Mouse (Mus musculus): ENCODE measurements around the gene Zdhhc9. TPM values are rescaled to one million over a fixed set of nuclear protein-coding genes. Genes with fewer than 3 reads are reported as not detected.
"Not testable (repeated sequence)": the region's sequence is repeated elsewhere in the genome, so short reads cannot be mapped to it uniquely, and the experiment has no call there.

Gene Zdhhc9
- polyA plus RNA-seq, 1 experiment = 16.6 TPM

DNA sequence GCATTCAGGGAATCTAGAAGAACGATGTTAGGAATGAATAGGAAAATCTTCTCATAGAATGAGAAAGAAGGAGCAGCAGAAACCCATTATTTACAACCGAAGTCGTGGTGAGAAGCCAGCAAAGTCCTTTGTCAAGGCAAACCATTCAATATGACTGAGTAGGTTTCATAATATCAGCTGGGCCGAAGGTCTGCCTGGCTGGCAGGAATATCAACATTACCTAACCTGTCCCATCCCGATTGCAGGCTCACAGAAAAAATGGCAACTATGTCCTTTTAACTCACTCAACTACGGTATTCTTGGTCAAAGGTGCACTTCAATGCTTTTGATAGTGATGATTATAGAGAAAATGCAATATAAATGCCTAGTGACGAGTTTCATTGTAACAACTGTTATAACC lies 17.5 kb upstream of the Zdhhc9 start:
- Histone ChIP-seq H3K27me3 (ENCODE audit: control insufficient read depth, insufficient read depth, insufficient read length) (no peaks in the 10 kb centered on the region), H3ac (ENCODE audit: control insufficient read depth, insufficient read length) (no peak overlapping the region), H3K79me2 (ENCODE audit: control insufficient read depth, insufficient read depth) (no peaks in the 10 kb centered on the region), H3K4me2 (ENCODE audit: low read depth) (no peak overlapping the region), H3K4me3 (no peak overlapping the region), H3K36me3 (ENCODE audit: control insufficient read depth, insufficient read depth) (no peaks in the 10 kb centered on the region)
- TF ChIP-seq MYOD1 (IDR thresholded peaks at IDR 0.05; ENCODE audit: control insufficient read depth in 1 of 3, insufficient read length in 2 of 3, low read depth in 2 of 3) = no peak
- TF ChIP-seq POLR2AphosphoS2 (IDR thresholded peaks at IDR 0.05; ENCODE audit: insufficient read length, low read depth) = no peak
- no peak for TF ChIP-seq REST (IDR thresholded peaks at IDR 0.05; ENCODE audit: insufficient read depth, insufficient read length)
- TF ChIP-seq TCF3 (IDR thresholded peaks at IDR 0.05; ENCODE audit: insufficient read length, low read depth) = no peak
- TF ChIP-seq MYOG (IDR thresholded peaks at IDR 0.05; ENCODE audit: control insufficient read depth in 1 of 3, insufficient read depth in 1 of 3, insufficient read length in 2 of 3, low read depth in 2 of 3) = no peak
- no peak for TF ChIP-seq USF1 (IDR thresholded peaks at IDR 0.05; ENCODE audit: low read depth)
- TF ChIP-seq TCF12 (IDR thresholded peaks at IDR 0.05; ENCODE audit: insufficient read depth, poor library complexity, severe bottlenecking) = no peak

DNA sequence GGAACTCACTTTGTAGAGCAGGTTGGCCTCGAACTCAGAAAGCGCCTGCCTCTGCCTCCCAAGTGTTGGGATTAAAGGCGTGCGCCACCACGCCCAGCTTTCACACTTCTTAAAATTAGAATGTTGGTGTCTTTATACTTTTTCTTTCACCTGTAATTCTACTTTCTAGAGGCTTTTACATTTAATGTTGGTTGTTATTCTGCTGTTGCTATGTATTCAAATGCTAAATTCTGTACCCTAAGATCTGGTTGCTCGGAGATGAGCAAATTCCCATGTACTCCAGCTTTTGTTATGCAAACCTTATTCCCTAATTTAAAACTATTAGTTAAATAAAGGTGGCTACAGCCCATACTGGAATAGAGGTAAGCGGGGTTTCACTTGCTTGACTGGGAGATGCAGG lies 14.0 kb upstream of the Zdhhc9 start:
- Histone ChIP-seq H3K79me2 (ENCODE audit: control insufficient read depth, insufficient read depth) (no peaks in the 10 kb centered on the region), H3K27me3 (ENCODE audit: control insufficient read depth, insufficient read depth, insufficient read length) (no peaks in the 10 kb centered on the region), H3ac (ENCODE audit: control insufficient read depth, insufficient read length) (no peak overlapping the region), H3K36me3 (ENCODE audit: control insufficient read depth, insufficient read depth) (no peaks in the 10 kb centered on the region), H3K4me3 (no peak overlapping the region), H3K4me2 (ENCODE audit: low read depth) (no peak overlapping the region)
- no peak for TF ChIP-seq MYOG (IDR thresholded peaks at IDR 0.05; ENCODE audit: control insufficient read depth in 1 of 3, insufficient read depth in 1 of 3, insufficient read length in 2 of 3, low read depth in 2 of 3)

DNA sequence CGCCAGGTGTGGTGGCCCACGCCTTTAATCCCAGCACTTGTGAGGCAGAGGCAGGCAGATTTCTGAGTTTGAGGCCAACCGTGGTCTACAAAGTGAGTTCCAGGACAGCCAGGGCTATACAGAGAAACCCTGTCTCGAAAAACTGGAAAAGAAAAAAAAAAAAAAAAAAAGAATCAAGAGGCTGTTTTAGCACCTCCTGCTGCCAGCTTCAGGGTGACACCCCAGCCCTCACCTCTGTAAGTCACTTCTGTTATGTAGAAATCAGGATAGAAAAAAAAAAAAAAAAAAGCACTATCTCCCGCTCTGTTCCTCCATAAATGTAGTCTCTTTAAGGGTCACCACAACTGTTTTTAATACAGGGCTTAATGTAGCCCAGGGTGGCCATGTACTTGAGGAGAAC lies 10.8 kb upstream of the Zdhhc9 start:
- no peak overlapping the region for H3K4me3 ChIP-seq
- H3K27me3 ChIP-seq (ENCODE audit: control insufficient read depth, insufficient read depth, insufficient read length) = no peaks in the 10 kb centered on the region
- no peak overlapping the region for H3K4me2 ChIP-seq (ENCODE audit: low read depth)
- TF ChIP-seq MYOG (IDR thresholded peaks at IDR 0.05; ENCODE audit: control insufficient read depth in 1 of 3, insufficient read depth in 1 of 3, insufficient read length in 2 of 3, low read depth in 2 of 3) (no peak), MYOD1 (IDR thresholded peaks at IDR 0.05; ENCODE audit: control insufficient read depth in 1 of 3, insufficient read length in 2 of 3, low read depth in 2 of 3) (no peak), POLR2AphosphoS2 (IDR thresholded peaks at IDR 0.05; ENCODE audit: insufficient read length, low read depth) (no peak), MAX (IDR thresholded peaks at IDR 0.05; ENCODE audit: low read depth) (no peak), CEBPB (IDR thresholded peaks at IDR 0.05; ENCODE audit: insufficient read depth, poor library complexity, severe bottlenecking) (no peak)
- H3ac ChIP-seq (ENCODE audit: control insufficient read depth, insufficient read length) = no peak overlapping the region
- H3K79me2 ChIP-seq (ENCODE audit: control insufficient read depth, insufficient read depth) = no peaks in the 10 kb centered on the region
- no peaks in the 10 kb centered on the region for H3K36me3 ChIP-seq (ENCODE audit: control insufficient read depth, insufficient read depth)

DNA sequence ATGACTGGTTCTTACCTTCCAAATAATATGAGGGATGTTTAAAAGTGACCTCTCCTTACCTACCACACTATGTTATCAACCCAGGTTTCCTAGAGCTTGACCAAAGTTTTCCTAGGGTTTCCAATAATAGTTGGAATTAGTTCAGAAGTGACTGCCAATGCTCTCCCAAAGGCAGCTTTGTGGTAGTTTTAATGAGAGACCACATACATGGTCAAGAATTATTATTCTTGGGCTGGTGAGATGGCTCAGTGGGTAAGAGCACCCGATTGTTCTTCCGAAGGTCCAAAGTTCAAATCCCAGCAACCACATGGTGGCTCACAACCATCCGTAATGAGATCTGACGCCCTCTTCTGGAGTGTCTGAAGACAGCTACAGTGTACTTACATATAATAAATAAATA lies 1.1 kb upstream of the Zdhhc9 start:
- not testable (repeated sequence) for H3K4me2 ChIP-seq (ENCODE audit: low read depth); H3ac ChIP-seq (ENCODE audit: control insufficient read depth, insufficient read length); H3K36me3 ChIP-seq (ENCODE audit: control insufficient read depth, insufficient read depth); H3K4me3 ChIP-seq; H3K27me3 ChIP-seq (ENCODE audit: control insufficient read depth, insufficient read depth, insufficient read length); H3K79me2 ChIP-seq (ENCODE audit: control insufficient read depth, insufficient read depth)

DNA sequence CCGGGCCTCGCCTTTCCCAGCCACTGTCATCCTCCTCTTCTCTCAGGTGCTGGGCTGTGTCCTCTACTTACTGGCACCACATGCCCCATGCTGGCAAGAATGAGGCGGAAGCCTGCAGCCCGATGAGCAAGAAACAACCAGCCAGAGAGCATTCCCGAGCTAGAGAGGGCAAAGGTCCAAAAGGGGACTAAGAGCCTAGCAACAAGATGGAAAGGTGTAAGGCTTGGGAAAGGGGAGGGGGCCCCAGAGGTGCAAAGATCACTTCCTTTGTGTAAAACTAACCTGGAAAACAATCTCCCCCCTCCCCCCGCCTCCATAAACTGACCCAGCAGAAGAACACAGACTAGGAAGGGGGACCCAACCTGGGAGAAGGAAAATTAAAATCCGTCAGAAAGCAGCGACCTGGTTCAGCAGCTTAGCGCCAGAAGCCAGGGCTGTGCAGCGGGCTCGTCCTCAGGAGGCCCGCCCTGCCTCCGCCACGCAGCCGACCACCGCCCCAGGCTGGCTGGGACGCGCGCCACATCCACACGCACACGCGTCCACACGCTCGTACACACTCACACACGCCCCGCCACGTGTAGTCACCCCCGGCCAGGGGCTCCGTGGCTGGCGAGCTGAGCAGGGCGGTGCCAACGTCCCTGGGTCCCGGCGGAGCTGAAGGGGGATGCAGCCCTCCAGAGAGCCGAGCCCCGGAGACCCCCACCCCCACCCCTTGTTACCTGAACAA lies 754 bp downstream of the Zdhhc9 start:
- Histone ChIP-seq H3K27me3 (ENCODE audit: control insufficient read depth, insufficient read depth, insufficient read length) (no peaks in the 10 kb centered on the region), H3K4me3 (peak overlapping the region; percentile 64), H3ac (ENCODE audit: control insufficient read depth, insufficient read length) (peak overlapping the region; percentile 64), H3K36me3 (ENCODE audit: control insufficient read depth, insufficient read depth) (no peaks in the 10 kb centered on the region), H3K4me2 (ENCODE audit: low read depth) (peak overlapping the region; percentile 64), H3K79me2 (ENCODE audit: control insufficient read depth, insufficient read depth) (no peaks in the 10 kb centered on the region)
- TF ChIP-seq POLR2A (IDR thresholded peaks at IDR 0.05; ENCODE audit: insufficient read length, low read depth) = no peak
- TF ChIP-seq MYOG (IDR thresholded peaks at IDR 0.05; ENCODE audit: control insufficient read depth in 1 of 3, insufficient read depth in 1 of 3, insufficient read length in 2 of 3, low read depth in 2 of 3) = no peak
- TF ChIP-seq USF1 (IDR thresholded peaks at IDR 0.05; ENCODE audit: low read depth) = no peak
- no peak for TF ChIP-seq REST (IDR thresholded peaks at IDR 0.05; ENCODE audit: insufficient read depth, insufficient read length)
- TF ChIP-seq POLR2AphosphoS2 (IDR thresholded peaks at IDR 0.05; ENCODE audit: insufficient read length, low read depth) = no peak
- TF ChIP-seq TCF12 (IDR thresholded peaks at IDR 0.05; ENCODE audit: insufficient read depth, poor library complexity, severe bottlenecking) = no peak

DNA sequence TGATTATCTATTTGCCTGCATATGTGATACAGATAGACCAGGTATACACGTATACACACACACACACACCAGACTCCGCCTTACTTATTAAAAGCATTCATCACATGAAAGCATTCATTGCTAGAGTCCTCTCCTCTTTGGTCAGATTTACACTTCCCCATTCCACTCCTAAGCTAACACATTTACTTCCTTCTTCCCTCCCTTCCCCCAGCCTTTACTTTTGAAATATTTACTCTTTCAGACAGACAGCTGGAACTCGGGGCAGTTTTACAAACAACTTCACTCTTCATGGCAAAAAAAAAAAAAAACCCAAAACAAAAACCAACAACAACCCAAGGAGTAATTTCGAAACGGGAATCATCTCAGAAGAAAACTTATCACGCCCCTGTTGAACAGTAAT lies 4.2 kb downstream of the Zdhhc9 start:
- Histone ChIP-seq H3K4me3 (no peak overlapping the region), H3K27me3 (ENCODE audit: control insufficient read depth, insufficient read depth, insufficient read length) (no peaks in the 10 kb centered on the region), H3K4me2 (ENCODE audit: low read depth) (no peak overlapping the region), H3ac (ENCODE audit: control insufficient read depth, insufficient read length) (no peak overlapping the region), H3K36me3 (ENCODE audit: control insufficient read depth, insufficient read depth) (no peaks in the 10 kb centered on the region), H3K79me2 (ENCODE audit: control insufficient read depth, insufficient read depth) (no peaks in the 10 kb centered on the region)
- TF ChIP-seq TCF3 (IDR thresholded peaks at IDR 0.05; ENCODE audit: insufficient read length, low read depth) = no peak
